Mouse (Mus musculus) stomach, embryonic 15.5 days (tissue): ENCODE data around the gene Galm. TPM values are rescaled to one million over a fixed set of nuclear protein-coding genes. Genes with fewer than 3 reads are reported as not detected.
A peak's percentile ranks its signal among the peaks of the same experiment; 100 is the strongest.
"Not testable (repeated sequence)": the region's sequence is repeated elsewhere in the genome, so short reads cannot be mapped to it uniquely, and the experiment has no call there.

ENCODE experiments used
- ATAC-seq: fragments of 200-750 bp; cut with Nextera tagmentation; 2 replicates; pipeline ENCODE4 v1.8.0; 2017; ENCODE audit warnings: low read depth, moderate number of reproducible peaks, moderate TSS enrichment; ENCODE audit not compliant: insufficient read depth, low FRiP score
- H3K27ac ChIP-seq: fragments of 300-500 bp; sonication (generic); 2 replicates; pipeline ENCODE4 v1.5.1; 2015; ENCODE audit warnings: mild to moderate bottlenecking, inconsistent platforms
- H3K27me3 ChIP-seq: fragments of 300-500 bp; sonication (generic); replicated peaks from 2 replicates; pipeline ENCODE4 v1.6.1; 2015; ENCODE audit warnings: inconsistent platforms
- H3K36me3 ChIP-seq: fragments of 300-500 bp; sonication (generic); 2 replicates; pipeline ENCODE4 v1.6.1; 2015; ENCODE audit warnings: inconsistent platforms
- H3K4me1 ChIP-seq: fragments of 300-500 bp; sonication (generic); 2 replicates; pipeline ENCODE4 v1.6.1; 2015; ENCODE audit warnings: inconsistent platforms
- H3K4me2 ChIP-seq: fragments of 300-500 bp; sonication (generic); 2 replicates; pipeline ENCODE4 v1.6.1; 2015; ENCODE audit warnings: mild to moderate bottlenecking, inconsistent platforms
- H3K4me3 ChIP-seq: fragments of 300-500 bp; sonication (generic); replicated peaks from 2 replicates; pipeline ENCODE4 v1.5.1; 2015; ENCODE audit warnings: inconsistent platforms
- H3K9ac ChIP-seq: fragments of 300-500 bp; sonication (generic); 2 replicates; pipeline ENCODE4 v1.6.1; 2015; ENCODE audit warnings: inconsistent platforms
- H3K9me3 ChIP-seq: fragments of 300-500 bp; sonication (generic); 2 replicates; pipeline ENCODE4 v1.6.1; 2016; ENCODE audit warnings: inconsistent platforms
- WGBS: fragments of 180-500 bp; shearing (Covaris S2); methylation state at CpG from one replicate; pipeline ENCODE4 v1.1.7; 2015; 5-methylcytosine and 5-hydroxymethylcytosine counted together
- polyA plus RNA-seq: library from polyadenylated mRNA; unstranded; fragments of >200 nt; fragmentation: Nextera tagmentation; extraction: Ambion mirVana; gene quantifications from 2 replicates; pipeline ENCODE4 v1.2.1, GENCODE M21; 2015

The Galm gene
- polyA plus RNA-seq, 1 experiment from 2014 or later: 30.0 TPM

DNA sequence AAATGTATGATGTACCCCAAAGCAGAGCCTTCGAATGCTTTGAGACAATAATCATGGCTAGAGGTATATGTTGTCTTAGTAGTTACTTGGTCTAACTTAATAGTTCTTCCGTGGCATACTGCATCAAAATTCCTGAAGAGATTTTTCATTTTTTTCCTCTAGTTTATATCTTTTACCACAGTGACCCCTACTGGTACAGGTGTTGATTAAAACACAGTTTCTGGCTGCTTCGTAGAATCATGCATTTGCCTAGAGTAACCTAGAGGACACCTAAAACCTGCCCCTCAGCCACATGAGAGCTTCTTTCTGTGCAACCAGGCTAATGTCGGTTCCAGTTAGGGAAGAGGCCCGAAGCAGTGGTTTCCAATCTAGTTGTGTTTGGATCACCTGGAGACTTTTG, 65.8 kb downstream of the Galm start:
- Histone ChIP-seq H3K36me3 (peaks cover 10% of the 10 kb centered on the region; the same call in 1 of the 2 replicates), H3K4me1 (no peaks in the 10 kb centered on the region), H3K4me2 (no peak overlapping the region), H3K4me3 (no peak overlapping the region), H3K9ac (no peak overlapping the region), H3K9me3 (no peaks in the 10 kb centered on the region), H3K27me3 (no peaks in the 10 kb centered on the region), H3K27ac (no peak overlapping the region)
- WGBS: 61% methylated on average over 5 of the region's 5 CpGs
- no peak for ATAC-seq

DNA sequence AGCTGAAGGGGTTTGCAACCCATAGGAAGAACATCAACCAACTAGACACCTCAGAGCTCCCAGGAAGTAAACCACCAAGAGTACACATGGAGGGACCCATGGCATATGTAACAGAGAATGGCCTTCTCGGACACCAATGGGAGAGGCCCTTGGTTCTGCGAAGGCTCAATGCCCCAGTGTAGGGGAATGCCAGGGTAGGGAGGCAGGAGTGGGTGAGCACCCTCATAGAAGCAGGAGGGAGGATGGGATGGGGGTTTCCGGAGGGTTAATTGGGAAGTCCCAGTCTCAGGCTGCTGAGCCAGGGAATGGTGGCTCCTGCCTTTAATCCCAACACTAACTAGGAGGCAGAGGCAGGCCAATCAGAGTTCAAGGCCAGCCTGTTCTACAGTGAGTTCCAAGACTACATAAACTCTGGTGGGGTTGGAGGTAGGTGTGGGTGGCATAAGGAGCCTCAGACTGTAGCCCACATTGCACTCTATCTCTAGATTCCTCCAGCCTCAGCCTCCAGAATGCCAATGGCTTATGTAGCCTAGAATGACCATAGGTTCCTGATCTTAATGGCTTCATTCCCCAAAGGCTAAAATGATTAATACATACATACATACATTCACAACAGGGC, 72.0 kb downstream of the Galm start:
- Histone ChIP-seq H3K4me3 (no peak overlapping the region), H3K4me1 (no peaks in the 10 kb centered on the region), H3K27me3 (no peaks in the 10 kb centered on the region), H3K9me3 (no peaks in the 10 kb centered on the region), H3K9ac (no peak overlapping the region), H3K27ac (no peak overlapping the region), H3K4me2 (no peak overlapping the region), H3K36me3 (peaks cover 33% of the 10 kb centered on the region)
- ATAC-seq: no peak
- 92% methylated on average over 3 of the region's 3 CpGs for WGBS

DNA sequence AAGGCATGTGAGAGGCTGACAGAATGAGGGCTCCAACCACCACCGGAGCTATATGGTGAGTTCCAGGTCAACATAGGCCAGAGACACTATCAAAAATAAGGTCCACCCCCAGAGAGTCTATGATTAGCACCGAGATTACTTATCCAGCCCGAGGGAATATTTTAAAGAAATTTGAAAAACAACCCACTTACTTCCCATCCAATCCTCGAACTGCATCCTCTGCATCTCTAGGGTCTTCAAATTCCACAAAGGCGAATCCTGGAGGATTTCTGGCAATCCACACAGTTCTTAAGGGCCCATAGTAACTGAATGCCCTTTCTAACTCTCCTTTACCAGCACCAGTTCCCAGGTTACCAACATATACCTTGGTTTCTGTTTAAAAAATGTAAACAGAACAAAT, 78.4 kb downstream of the Galm start:
- Histone ChIP-seq H3K27me3 (no peaks in the 10 kb centered on the region), H3K9ac (peak overlapping the region; percentile 99), H3K4me1 (no peaks in the 10 kb centered on the region), H3K9me3 (no peaks in the 10 kb centered on the region), H3K4me2 (peak overlapping the region; percentile 84), H3K4me3 (peak overlapping the region; percentile 92), H3K27ac (0 out of 2 replicates have a peak overlapping the region, but pooled peaks have one; percentile 98), H3K36me3 (peaks cover 19% of the 10 kb centered on the region)
- ATAC-seq: no peak
- 10% methylated on average over 5 of the region's 5 CpGs for WGBS

DNA sequence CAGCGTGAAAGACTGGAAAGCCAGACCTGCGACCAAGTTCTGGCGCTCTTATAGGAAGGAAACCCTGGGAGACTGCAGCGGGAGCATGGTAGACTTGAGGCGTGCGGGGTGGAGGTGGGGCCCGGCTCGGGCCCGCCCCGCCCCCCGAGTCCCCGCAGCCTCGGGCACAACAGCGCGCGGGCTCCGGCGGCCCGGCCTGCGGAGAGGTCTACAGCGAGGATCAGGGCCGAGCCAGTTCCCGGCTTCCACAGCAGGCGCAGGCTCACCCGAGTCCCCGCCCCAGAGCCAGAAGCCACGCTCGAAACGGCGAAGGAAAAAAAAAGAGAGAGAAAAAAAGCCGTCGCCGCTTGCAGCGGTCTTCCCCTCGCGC, 79.0 kb downstream of the Galm start:
- Histone ChIP-seq H3K4me2 (peak overlapping the region; percentile 84), H3K27me3 (no peaks in the 10 kb centered on the region), H3K4me3 (peak overlapping the region; percentile 92), H3K36me3 (peaks cover 19% of the 10 kb centered on the region), H3K4me1 (no peaks in the 10 kb centered on the region), H3K9me3 (no peaks in the 10 kb centered on the region), H3K9ac (peak overlapping the region; percentile 99), H3K27ac (peak overlapping the region; percentile 98)
- ATAC-seq: peak; percentile 58; the same call in 1 of the 2 replicates
- WGBS: under 1% methylated on average over 35 of the region's 36 CpGs

DNA sequence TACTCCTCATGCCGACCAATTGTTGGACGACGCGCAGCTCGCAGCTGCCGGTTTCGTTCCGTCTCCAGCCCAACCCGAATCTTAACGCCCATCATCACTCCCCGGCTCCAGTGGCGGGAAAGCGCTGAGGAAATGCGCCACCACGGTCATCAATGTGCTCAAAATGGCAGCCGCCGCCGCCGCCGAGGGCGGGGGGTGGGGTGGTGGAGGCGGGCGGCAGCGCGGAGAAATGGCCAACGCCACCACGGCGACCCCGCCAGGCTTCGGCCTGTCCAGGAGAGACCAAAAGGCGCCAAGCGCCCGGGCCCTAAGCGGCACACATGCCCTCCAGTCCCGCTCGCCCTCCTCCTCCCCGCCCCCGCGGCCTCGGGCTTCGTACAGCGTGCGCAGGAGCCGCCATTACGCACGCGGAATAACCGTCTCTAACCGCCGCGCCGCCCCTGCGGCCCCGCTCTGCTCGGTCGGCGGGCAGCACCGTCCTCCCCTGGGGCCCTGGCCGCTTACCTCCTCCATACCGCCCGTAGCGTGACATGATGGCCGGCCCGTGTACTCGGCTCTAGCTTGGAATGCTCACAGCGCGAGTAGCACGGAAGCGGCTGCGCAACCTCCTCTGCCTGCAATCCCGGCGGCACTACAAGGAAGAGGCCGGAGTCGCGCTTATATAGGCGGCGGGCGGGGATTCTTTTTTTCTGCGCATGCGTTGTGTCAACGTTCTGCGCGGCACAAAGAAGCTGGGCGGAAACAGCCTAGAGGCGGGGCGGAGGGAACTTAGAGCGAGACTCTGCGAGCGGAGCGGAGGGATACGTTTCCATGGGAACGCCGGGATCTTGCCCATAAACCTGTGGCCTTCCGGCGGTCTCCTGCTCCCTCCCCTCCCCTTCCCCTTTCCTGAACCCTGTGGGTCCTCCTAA, 79.7 kb downstream of the Galm start, which contains the start of the genes Srsf7 and Ttc39d:
TSS of gene Srsf7 (minus strand) at position 637 of the 911 bp plus-strand sequence.
TSS of gene Ttc39d (plus strand) at position 790 of the 911 bp plus-strand sequence.
- H3K4me2 ChIP-seq: peak within 1 kb of the TSS; percentile 84
- peak; percentile 95 for ATAC-seq
- H3K4me1 ChIP-seq: no peaks in the 10 kb centered on the region
- under 1% methylated on average over 82 of the region's 95 CpGs for WGBS
- H3K27ac ChIP-seq: peak within 1 kb of the TSS; percentile 98
- peak within 1 kb of the TSS; percentile 92 for H3K4me3 ChIP-seq
- no peaks in the 10 kb centered on the region for H3K9me3 ChIP-seq
- peak within 1 kb of the TSS; percentile 99 for H3K9ac ChIP-seq
- no peaks in the 10 kb centered on the region for H3K27me3 ChIP-seq
- peaks cover 16% of the 10 kb centered on the region for H3K36me3 ChIP-seq

DNA sequence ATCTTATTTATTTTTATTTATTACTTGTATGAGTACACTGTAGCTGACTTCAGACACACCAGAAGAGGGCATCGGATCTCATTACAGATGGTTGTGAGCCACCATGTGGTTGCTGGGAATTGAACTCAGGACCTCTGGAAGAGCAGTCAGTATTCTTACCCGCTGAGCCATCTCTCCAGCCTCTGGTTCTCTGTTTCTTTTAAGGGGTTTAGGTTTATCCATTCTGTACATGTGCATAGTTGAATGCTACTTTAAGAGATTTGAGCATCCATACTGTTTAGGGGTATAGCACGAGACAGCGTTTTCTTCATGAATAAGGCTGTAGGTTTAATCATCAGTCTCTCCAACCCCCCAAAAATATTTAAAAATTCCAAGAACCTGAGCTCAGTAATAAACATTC, 86.7 kb downstream of the Galm start:
- not testable (repeated sequence) for ATAC-seq, H3K27me3 ChIP-seq
- WGBS: 92% methylated on average over 4 of the region's 4 CpGs

DNA sequence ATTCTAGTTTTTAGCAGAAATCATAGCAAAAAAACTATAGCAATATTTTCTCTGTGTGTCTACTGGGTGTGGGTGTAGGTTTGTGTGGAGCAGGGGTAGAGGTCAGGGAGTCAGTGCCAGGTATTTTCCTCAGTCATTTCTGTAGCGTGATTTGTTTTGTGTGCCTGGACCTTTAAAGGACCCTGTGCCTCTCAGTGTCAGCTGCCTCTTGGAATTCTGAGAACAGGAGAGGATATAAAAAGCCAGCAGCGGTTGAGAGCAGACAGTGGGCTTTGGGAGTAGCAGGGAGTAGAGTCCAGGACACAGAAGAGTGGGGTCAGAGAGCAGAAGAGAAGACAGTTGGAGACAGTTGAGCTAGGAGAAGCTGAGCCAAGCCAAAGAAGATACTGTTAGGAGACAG, 92.9 kb downstream of the Galm start:
- Histone ChIP-seq H3K27me3 (no peaks in the 10 kb centered on the region), H3K9me3 (no peaks in the 10 kb centered on the region), H3K4me1 (no peaks in the 10 kb centered on the region), H3K36me3 (no peaks in the 10 kb centered on the region), H3K9ac (no peak overlapping the region), H3K27ac (no peak overlapping the region), H3K4me2 (no peak overlapping the region), H3K4me3 (no peak overlapping the region)
- 66% methylated on average over 2 of the region's 2 CpGs for WGBS
- no peak for ATAC-seq

More for the DNA sequence above, 86.7 kb downstream of the Galm start:
- not testable (repeated sequence) for H3K9ac ChIP-seq, H3K4me3 ChIP-seq, H3K9me3 ChIP-seq, H3K4me2 ChIP-seq, H3K4me1 ChIP-seq, H3K27ac ChIP-seq, H3K36me3 ChIP-seq

DNA sequence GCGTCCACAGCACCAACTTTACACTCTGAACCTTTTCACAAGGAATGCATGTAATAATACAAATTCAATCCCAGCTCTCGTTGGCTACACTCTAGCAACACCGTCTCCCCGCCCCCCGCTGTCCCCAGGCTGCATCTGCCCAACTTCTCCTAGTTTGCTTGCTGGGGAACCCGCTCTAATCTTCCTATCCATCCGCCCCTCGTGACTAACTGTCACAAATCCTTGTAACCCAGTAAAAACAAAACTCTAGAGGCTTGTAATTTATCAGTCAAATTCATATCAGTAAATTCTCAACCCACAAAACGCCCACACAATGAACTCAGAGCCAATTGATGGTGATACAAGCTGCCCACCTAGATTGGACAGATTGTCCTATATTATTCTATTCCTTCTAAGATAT, 93.9 kb downstream of the Galm start:
- WGBS: 58% methylated on average over 9 of the region's 9 CpGs
- H3K36me3 ChIP-seq: no peaks in the 10 kb centered on the region
- ATAC-seq: no peak

DNA sequence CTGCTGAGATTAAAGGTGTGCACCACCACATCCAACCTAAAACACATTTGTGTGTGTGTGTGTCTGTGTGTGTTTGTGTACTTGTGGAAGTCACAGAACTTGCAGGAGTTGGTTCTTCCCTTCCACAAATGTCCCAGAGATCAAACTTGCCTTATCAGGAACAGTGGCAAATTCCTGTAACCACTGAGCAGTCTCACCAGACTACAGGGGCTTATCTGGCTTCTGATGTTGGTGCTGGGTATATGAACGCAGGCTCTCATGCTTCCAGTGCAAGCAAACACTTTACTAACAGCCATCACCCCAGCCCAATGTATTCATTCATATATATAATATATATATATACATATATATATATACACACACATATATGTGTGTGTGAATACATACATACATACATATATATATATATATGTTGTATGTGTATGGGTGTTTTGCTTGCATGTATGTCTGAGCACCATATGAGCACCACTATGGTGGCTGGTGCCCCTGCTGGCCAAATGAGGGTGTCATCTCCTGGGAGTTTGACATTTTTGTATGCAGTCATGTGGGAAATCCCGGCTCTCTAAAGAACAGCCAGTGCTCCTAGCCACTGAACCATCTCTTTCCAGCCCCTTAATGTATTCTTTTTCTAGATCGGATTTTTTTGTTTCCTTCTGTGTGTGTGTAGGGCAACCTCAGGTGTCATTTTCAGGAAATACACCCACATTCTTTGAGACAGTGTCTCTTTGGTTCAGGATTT, 94.8 kb downstream of the Galm start:
- Histone ChIP-seq H3K36me3 (no peaks in the 10 kb centered on the region), H3K9ac (no peak overlapping the region), H3K9me3 (no peaks in the 10 kb centered on the region), H3K27me3 (no peaks in the 10 kb centered on the region), H3K27ac (no peak overlapping the region), H3K4me3 (no peak overlapping the region), H3K4me2 (no peak overlapping the region), H3K4me1 (0 out of 2 replicates have a peak, but pooled peaks cover 3% of the 10 kb centered on the region)
- ATAC-seq: no peak
- WGBS: 71% methylated on average over 3 of the region's 3 CpGs

More for the DNA sequence above, 93.9 kb downstream of the Galm start:
- no peak overlapping the region for H3K4me2 ChIP-seq
- H3K9me3 ChIP-seq: no peaks in the 10 kb centered on the region
- H3K4me3 ChIP-seq: no peak overlapping the region
- H3K27me3 ChIP-seq: no peaks in the 10 kb centered on the region
- no peak overlapping the region for H3K9ac ChIP-seq
- 0 out of 2 replicates have a peak, but pooled peaks cover 3% of the 10 kb centered on the region for H3K4me1 ChIP-seq
- H3K27ac ChIP-seq: no peak overlapping the region

DNA sequence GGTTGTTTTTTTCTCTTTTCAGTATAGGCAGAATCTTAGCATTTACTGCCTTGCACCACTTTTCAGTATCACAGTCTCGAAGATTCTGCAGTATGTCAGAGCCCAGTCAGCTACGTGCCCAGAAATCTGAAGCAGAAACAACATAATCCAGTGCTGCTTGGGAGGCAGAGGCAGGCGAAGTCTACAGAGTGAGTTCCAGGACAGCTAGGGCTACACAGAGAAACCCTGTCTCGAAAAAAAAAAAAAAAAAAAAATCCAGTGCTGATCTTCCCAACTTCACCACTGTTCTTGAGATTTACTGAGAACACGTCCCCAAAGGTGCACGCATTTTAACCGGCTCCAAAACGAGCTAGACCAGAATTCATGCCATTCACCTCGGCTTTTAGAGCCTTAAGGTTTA, 96.6 kb downstream of the Galm start:
- H3K9ac ChIP-seq: no peak overlapping the region

DNA sequence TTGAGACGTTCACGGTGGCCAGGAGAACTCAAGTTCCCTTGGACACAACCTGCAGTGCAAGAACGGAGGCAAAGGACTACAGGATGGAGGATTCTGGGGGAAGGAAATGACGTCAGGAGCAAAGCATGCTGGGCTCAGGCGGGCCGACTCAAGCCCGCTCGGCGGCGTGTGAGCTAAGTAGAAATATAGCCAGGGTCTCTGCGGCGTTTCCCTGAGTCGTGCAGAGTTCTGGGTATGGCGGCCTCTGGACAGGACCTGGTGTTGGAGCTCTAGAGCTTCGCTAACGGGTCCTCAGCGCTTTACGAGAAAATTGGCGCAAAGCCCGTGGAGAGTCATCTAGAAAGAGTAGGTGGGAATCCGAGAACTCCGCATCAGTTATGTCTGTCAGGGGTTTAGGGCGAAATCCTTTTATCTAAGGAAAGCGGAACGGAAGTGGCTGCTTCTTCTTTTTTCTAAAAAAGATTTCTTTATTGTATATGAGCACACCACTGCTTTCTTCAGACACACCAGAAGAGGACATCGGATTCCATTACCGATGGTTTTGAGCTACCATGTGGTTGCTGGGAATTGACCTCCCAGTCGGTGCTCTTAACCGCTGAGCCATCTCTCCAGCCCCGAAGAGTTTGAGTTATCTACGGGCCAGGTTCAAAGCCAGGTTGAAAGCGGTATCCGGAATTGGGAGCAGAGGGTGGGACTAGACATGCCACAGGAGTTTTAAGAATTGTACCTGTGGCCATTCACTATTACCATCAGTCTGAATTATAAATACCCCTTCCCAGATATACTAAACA, 97.2 kb downstream of the Galm start, which contains the start of gene Gemin6:
TSS of gene Gemin6 (plus strand) at position 116 of the 791 bp plus-strand sequence.
- WGBS: under 1% methylated on average over 33 of the region's 33 CpGs
- Histone ChIP-seq H3K36me3 (no peaks in the 10 kb centered on the region), H3K4me2 (peak within 1 kb of the TSS; percentile 72), H3K9ac (peak within 1 kb of the TSS; percentile 49; the same call in 1 of the 2 replicates), H3K9me3 (no peaks in the 10 kb centered on the region), H3K4me3 (peak within 1 kb of the TSS; percentile 61), H3K27me3 (no peaks in the 10 kb centered on the region), H3K4me1 (0 out of 2 replicates have a peak, but pooled peaks cover 3% of the 10 kb centered on the region), H3K27ac (peak within 1 kb of the TSS; percentile 89)
- peak; percentile 97 for ATAC-seq

More for the DNA sequence above, 96.6 kb downstream of the Galm start:
- Histone ChIP-seq H3K27ac (peak overlapping the region; percentile 89), H3K27me3 (no peaks in the 10 kb centered on the region), H3K9me3 (no peaks in the 10 kb centered on the region), H3K4me2 (peak overlapping the region; percentile 72), H3K36me3 (no peaks in the 10 kb centered on the region), H3K4me3 (peak overlapping the region; percentile 61), H3K4me1 (0 out of 2 replicates have a peak, but pooled peaks cover 3% of the 10 kb centered on the region)
- ATAC-seq: peak; percentile 34; the same call in 1 of the 2 replicates
- WGBS: 8% methylated on average over 9 of the region's 9 CpGs
